ENCODE assay signal across 9 mouse cellular contexts in genomic region chr6:42350021-42350967, GRCm38 (mm10). TPM values are rescaled to one million over a fixed set of nuclear protein-coding genes. Genes with fewer than 3 reads are reported as not detected.
A peak's percentile ranks its signal among the peaks of the same experiment; 100 is the strongest.
DNase-seq lines count a peak whose midpoint lies in the region; ATAC-seq and TF ChIP-seq lines count a peak whose summit lies in the region.
"Had no signal": no experiment of that assay in that cellular context is flagged by ENCODE, and none has a peak within 500 bp of the region (broad histone marks: within the 10 kb centered on the region; RNA-seq: fewer than 3 reads in every experiment).

No protein-coding gene starts in this region.

- H3K4me1 ChIP-seq in brown adipose tissue, adult 24 weeks (ENCODE audit: control insufficient read depth, insufficient read depth, insufficient read length, low read length), result peaks cover 16% of the 10 kb centered on the region
- H3K4me1 ChIP-seq in forebrain, embryonic 14.5 days (ENCODE audit: control insufficient read depth, insufficient read depth, low read length), result peaks cover 20% of the 10 kb centered on the region
- peaks cover 36% of the 10 kb centered on the region for H3K4me1 ChIP-seq in liver, postnatal 0 days (ENCODE audit: insufficient read depth)

- peaks cover 7% of the 10 kb centered on the region; the same call in 1 of the 2 replicates for H3K36me3 ChIP-seq in forebrain, embryonic 14.5 days (ENCODE audit: control insufficient read depth, insufficient read depth, low read length)
- H3K36me3 ChIP-seq in liver, postnatal 0 days (replicated peaks; ENCODE audit: insufficient read depth, low read length), result peaks cover 13% of the 10 kb centered on the region; the same call in 1 of the 2 replicates

- DNase-seq in MN1 (ENCODE audit: low spot score), result peak; percentile 85
- DNase-seq in forebrain, embryonic 14.5 days (ENCODE audit: low spot score), result peak; percentile 77
- DNase-seq in heart, postnatal 14 days, result peak; percentile 89 to 91
- DNase-seq in layer of hippocampus, adult 18-20 months (ENCODE audit: low spot score in 2 of 2), result peak; percentile 27 to 60
- DNase-seq in liver, postnatal 0 days, result peak; percentile 80
- DNase-seq in ovary, postnatal 36 days (ENCODE audit: low spot score), result peak; percentile 82

- H3K9me3 ChIP-seq in forebrain, embryonic 14.5 days (replicated peaks; ENCODE audit: control insufficient read depth, low read length), result no peaks in the 10 kb centered on the region
- H3K9me3 ChIP-seq in liver, postnatal 0 days (ENCODE audit: low read length), result no peaks in the 10 kb centered on the region

- H3K4me2 ChIP-seq in forebrain, embryonic 14.5 days (ENCODE audit: low read length), result peak overlapping the region; percentile 89
- H3K4me2 ChIP-seq in liver, postnatal 0 days (ENCODE audit: low read depth, low read length), result peak overlapping the region; percentile 89

- ATAC-seq in forebrain, embryonic 14.5 days, result peak; percentile 49
- ATAC-seq in liver, postnatal 0 days, result peak; percentile 0; the same call in 1 of the 2 replicates
- ATAC-seq in megakaryocyte progenitor cell, adult 5-6 weeks (replicated peaks; ENCODE audit: poor library complexity), result no peak

- H3K27ac ChIP-seq in brown adipose tissue, adult 24 weeks (replicated peaks; ENCODE audit: low read depth, low read length), result peak overlapping the region; percentile 92
- H3K27ac ChIP-seq in forebrain, embryonic 14.5 days (ENCODE audit: low read depth, low read length), result peak overlapping the region; percentile 87
- H3K27ac ChIP-seq in liver, postnatal 0 days (ENCODE audit: low read depth), result peak overlapping the region; percentile 96

- peak overlapping the region; percentile 84 for H3K4me3 ChIP-seq in brown adipose tissue, adult 24 weeks (ENCODE audit: insufficient read depth, low read depth, low read length)
- peak overlapping the region; percentile 83 for H3K4me3 ChIP-seq in forebrain, embryonic 14.5 days (ENCODE audit: low read depth, low read length)
- H3K4me3 ChIP-seq in liver, postnatal 0 days (ENCODE audit: low read depth, low read length), result peak overlapping the region; percentile 87

- H3K27me3 ChIP-seq in forebrain, embryonic 14.5 days (replicated peaks; ENCODE audit: control insufficient read depth, insufficient read depth, low read length), result no peaks in the 10 kb centered on the region
- no peaks in the 10 kb centered on the region for H3K27me3 ChIP-seq in liver, postnatal 0 days (ENCODE audit: insufficient read depth, low read length)

- no peak for TF ChIP-seq EP300 in liver, postnatal 0 days (IDR thresholded peaks at IDR 0.05; ENCODE audit: low read depth)

- WGBS in forebrain, embryonic 14.5 days, result under 1% methylated on average over 59 of the region's 72 CpGs
- WGBS in liver, postnatal 0 days (ENCODE audit: insufficient replicate concordance), result under 1% methylated on average over 57 of the region's 72 CpGs

- intact Hi-C loops in heart, postnatal 14 days (cut with DNase I), result loop anchor here (2.0 kb wide), 1 partner anchor 25 kb away; no protein-coding TSS in a partner anchor

- TF ChIP-seq CTCF in liver, postnatal 0 days (IDR thresholded peaks at IDR 0.05; ENCODE audit: low read depth), result no peak

- peak overlapping the region; percentile 85 for H3K9ac ChIP-seq in forebrain, embryonic 14.5 days (ENCODE audit: low read length)
- peak overlapping the region; percentile 92 for H3K9ac ChIP-seq in liver, postnatal 0 days (replicated peaks)

RNA-seq across cellular contexts. Expression of gene Zyx, which starts 0.9 kb away (rescaled TPM):
- 16.2 and 22.0 TPM in 2 replicates for polyA plus RNA-seq in brown adipose tissue, adult 24 weeks (2012; ENCODE audit: insufficient read depth, insufficient read length, missing spikeins)
- 34.8 and 41.0 TPM in 2 replicates for polyA plus RNA-seq in forebrain, embryonic 14.5 days (2014; fragmentation: Nextera tagmentation; extraction: Ambion mirVana)
- total RNA-seq in heart, postnatal 14 days (2021), result 10 to 100 TPM; 78.9 to 88.6 TPM
- 10 to 100 TPM; 39.5 to 40.3 TPM for total RNA-seq in layer of hippocampus, adult 18-20 months (2021)
- 55.3 and 57.8 TPM in 2 replicates for polyA plus RNA-seq in liver, postnatal 0 days (2015; fragmentation: Nextera tagmentation; extraction: Ambion mirVana)
- 75.9 and 83.2 TPM in 2 replicates for total RNA-seq in megakaryocyte progenitor cell, adult 5-6 weeks (2015)
- 18.1 and 22.2 TPM in 2 replicates for total RNA-seq in megakaryocyte progenitor cell, adult 5-6 weeks (2017)

RNA-seq across cellular contexts. Expression of gene Epha1, which starts 22.8 kb away (rescaled TPM):
- polyA plus RNA-seq in brown adipose tissue, adult 24 weeks (2012; ENCODE audit: insufficient read depth, insufficient read length, missing spikeins), result not detected in 2 replicates
- 0.05 and 0.07 TPM in 2 replicates for polyA plus RNA-seq in forebrain, embryonic 14.5 days (2014; fragmentation: Nextera tagmentation; extraction: Ambion mirVana)
- under 1 TPM; 0.51 to 0.67 TPM for total RNA-seq in heart, postnatal 14 days (2021)
- total RNA-seq in layer of hippocampus, adult 18-20 months (2021), result under 1 TPM; 0.13 to 0.20 TPM
- polyA plus RNA-seq in liver, postnatal 0 days (2015; fragmentation: Nextera tagmentation; extraction: Ambion mirVana), result 16.8 and 18.7 TPM in 2 replicates
- 0.07 TPM in 1 of 2 replicates, not detected in the other for total RNA-seq in megakaryocyte progenitor cell, adult 5-6 weeks (2015)
- total RNA-seq in megakaryocyte progenitor cell, adult 5-6 weeks (2017), result not detected in 2 replicates

RNA-seq across cellular contexts. Expression of gene Fam131b, which starts 25.9 kb away (rescaled TPM):
- polyA plus RNA-seq in brown adipose tissue, adult 24 weeks (2012; ENCODE audit: insufficient read depth, insufficient read length, missing spikeins), result not detected in 2 replicates
- polyA plus RNA-seq in forebrain, embryonic 14.5 days (2014; fragmentation: Nextera tagmentation; extraction: Ambion mirVana), result 4.7 and 5.6 TPM in 2 replicates
- total RNA-seq in heart, postnatal 14 days (2021), result 1 to 10 TPM; 1.1 to 1.2 TPM
- total RNA-seq in layer of hippocampus, adult 18-20 months (2021), result 10 to 100 TPM; 80.2 to 82.8 TPM
- polyA plus RNA-seq in liver, postnatal 0 days (2015; fragmentation: Nextera tagmentation; extraction: Ambion mirVana), result not detected in 2 replicates
- not detected in 2 replicates for total RNA-seq in megakaryocyte progenitor cell, adult 5-6 weeks (2015)
- total RNA-seq in megakaryocyte progenitor cell, adult 5-6 weeks (2017), result not detected in 2 replicates

RNA-seq across cellular contexts. Expression of gene Tas2r143, which starts 49.7 kb away (rescaled TPM):
- polyA plus RNA-seq in brown adipose tissue, adult 24 weeks (2012; ENCODE audit: insufficient read depth, insufficient read length, missing spikeins), result not detected in 2 replicates
- polyA plus RNA-seq in forebrain, embryonic 14.5 days (2014; fragmentation: Nextera tagmentation; extraction: Ambion mirVana), result not detected in 2 replicates
- total RNA-seq in heart, postnatal 14 days (2021), result not detected
- total RNA-seq in layer of hippocampus, adult 18-20 months (2021), result not detected
- not detected in 2 replicates for polyA plus RNA-seq in liver, postnatal 0 days (2015; fragmentation: Nextera tagmentation; extraction: Ambion mirVana)
- total RNA-seq in megakaryocyte progenitor cell, adult 5-6 weeks (2015), result not detected in 2 replicates
- total RNA-seq in megakaryocyte progenitor cell, adult 5-6 weeks (2017), result 1.1 TPM in 1 of 2 replicates, not detected in the other

RNA-seq across cellular contexts. Expression of gene Tas2r135, which starts 54.9 kb away (rescaled TPM):
- not detected in 2 replicates for polyA plus RNA-seq in brown adipose tissue, adult 24 weeks (2012; ENCODE audit: insufficient read depth, insufficient read length, missing spikeins)
- not detected in 2 replicates for polyA plus RNA-seq in forebrain, embryonic 14.5 days (2014; fragmentation: Nextera tagmentation; extraction: Ambion mirVana)
- under 1 TPM in 1 of 2 experiments, not detected in 1; 0.39 TPM for total RNA-seq in heart, postnatal 14 days (2021)
- total RNA-seq in layer of hippocampus, adult 18-20 months (2021), result not detected
- polyA plus RNA-seq in liver, postnatal 0 days (2015; fragmentation: Nextera tagmentation; extraction: Ambion mirVana), result not detected in 2 replicates
- not detected in 2 replicates for total RNA-seq in megakaryocyte progenitor cell, adult 5-6 weeks (2015)
- not detected in 2 replicates for total RNA-seq in megakaryocyte progenitor cell, adult 5-6 weeks (2017)
- polyA plus RNA-seq: large intestine, adult 2 months had no signal

Comparison
In these comparisons a context has a peak if more than half of its experiments do, and no peak if none do; other contexts are left out.
1. RNA of gene Fam131b, which starts 25.9 kb away (total RNA-seq): 80.2 to 82.8 TPM in layer of hippocampus, adult 18-20 months; 1.1 to 1.2 TPM in heart, postnatal 14 days and not detected in megakaryocyte progenitor cell, adult 5-6 weeks; every median in the first group is over 10 times any median in the second.
2. Peak in every context shown above with its lines, with median percentiles within 50 percentile points of each other: DNase-seq, H3K27ac ChIP-seq and H3K4me3 ChIP-seq.